Mouse (Mus musculus): ENCODE data around the gene Btg4.

- TF ChIP-seq POLR2A (IDR thresholded peaks at IDR 0.05; ENCODE audit: insufficient read length, low read depth): no peak
- no peak for TF ChIP-seq SRF (IDR thresholded peaks at IDR 0.05; ENCODE audit: control insufficient read depth, insufficient read length, low read depth)
- TF ChIP-seq E2F4 (IDR thresholded peaks at IDR 0.05; ENCODE audit: insufficient read depth): no peak
These were observed 29.1 kb upstream of the Btg4 start for GRCm38 (mm10) chr9:51031603-51032002.

Measured in myocyte (in vitro differentiated cells).